Mouse (Mus musculus): ENCODE measurements around the gene Ankrd27.

- TF ChIP-seq CTCF (IDR thresholded peaks at IDR 0.05; ENCODE audit: borderline replicate concordance, insufficient read depth, low read length), result no peak
- TF ChIP-seq POLR2A (IDR thresholded peaks at IDR 0.05; ENCODE audit: low read depth, low read length), result no peak
Observed at GRCm38 (mm10) chr7:35617513-35617912, 31.5 kb downstream of the Ankrd27 start.

Measured in embryonic fibroblast, embryonic 13.5 days (primary cell).